Mouse (Mus musculus) limb, embryonic 13.5 days (tissue): ENCODE measurements around the gene B3gnt3. TPM values are rescaled to one million over a fixed set of nuclear protein-coding genes. Genes with fewer than 3 reads are reported as not detected.
A peak's percentile ranks its signal among the peaks of the same experiment; 100 is the strongest.
"Not testable (repeated sequence)": the region's sequence is repeated elsewhere in the genome, so short reads cannot be mapped to it uniquely, and the experiment has no call there.

Source experiments
- ATAC-seq: fragments of 200-750 bp; cut with Nextera tagmentation; 2 replicates; pipeline ENCODE4 v1.8.0; 2017; ENCODE audit warnings: low read depth, moderate number of reproducible peaks, moderate TSS enrichment; ENCODE audit not compliant: low FRiP score
- H3K27ac ChIP-seq: fragments of 300-500 bp; sonication (generic); 2 replicates; pipeline ENCODE4 v1.5.1; 2015; ENCODE audit warnings: inconsistent platforms, mild to moderate bottlenecking, moderate library complexity
- H3K27me3 ChIP-seq: fragments of 300-500 bp; sonication (generic); 2 replicates; pipeline ENCODE4 v1.6.1; 2015; ENCODE audit warnings: mild to moderate bottlenecking, inconsistent platforms
- H3K36me3 ChIP-seq: fragments of 300-500 bp; sonication (generic); 2 replicates; pipeline ENCODE4 v1.6.1; 2015; ENCODE audit warnings: inconsistent platforms, mild to moderate bottlenecking, moderate library complexity
- H3K4me1 ChIP-seq: fragments of 300-500 bp; sonication (generic); 2 replicates; pipeline ENCODE4 v1.6.1; 2015; ENCODE audit warnings: inconsistent platforms
- H3K4me2 ChIP-seq: fragments of 300-500 bp; sonication (generic); replicated peaks from 2 replicates; pipeline ENCODE4 v1.6.1; 2015; ENCODE audit warnings: inconsistent platforms, mild to moderate bottlenecking, moderate library complexity
- H3K4me3 ChIP-seq: fragments of 300-500 bp; sonication (generic); 2 replicates; pipeline ENCODE4 v1.5.1; 2015; ENCODE audit warnings: moderate library complexity, mild to moderate bottlenecking, inconsistent platforms
- H3K9ac ChIP-seq: fragments of 300-500 bp; sonication (generic); 2 replicates; pipeline ENCODE4 v1.6.1; 2015; ENCODE audit warnings: mild to moderate bottlenecking, inconsistent platforms
- H3K9me3 ChIP-seq: fragments of 300-500 bp; sonication (generic); 2 replicates; pipeline ENCODE4 v1.6.1; 2016; ENCODE audit warnings: inconsistent platforms
- WGBS: fragments of 180-500 bp; shearing (Covaris S2); methylation state at CpG from one replicate; pipeline ENCODE4 v1.1.7; 2015; 5-methylcytosine and 5-hydroxymethylcytosine counted together
- polyA plus RNA-seq: library from polyadenylated mRNA; unstranded; fragments of >200 nt; fragmentation: Nextera tagmentation; extraction: Ambion mirVana; gene quantifications from 2 replicates; pipeline ENCODE4 v1.2.1, GENCODE M21; 2015

B3gnt3 gene
- polyA plus RNA-seq, 1 experiment from 2014 or later: 0.92 TPM

GRCm38 (mm10) chr8:71709134-71709799, 7.7 kb upstream of the B3gnt3 start:
- WGBS: 35% methylated on average over 25 of the region's 25 CpGs
- Histone ChIP-seq H3K9me3 (no peaks in the 10 kb centered on the region), H3K27me3 (peaks cover 59% of the 10 kb centered on the region), H3K4me3 (peak overlapping the region; percentile 5), H3K9ac (no peak overlapping the region), H3K27ac (no peak overlapping the region), H3K4me2 (peak overlapping the region; percentile 44), H3K36me3 (no peaks in the 10 kb centered on the region), H3K4me1 (no peaks in the 10 kb centered on the region)
- peak; percentile 52 for ATAC-seq

GRCm38 (mm10) chr8:71707874-71708273, 6.3 kb upstream of the B3gnt3 start:
- ATAC-seq: no peak
- Histone ChIP-seq H3K36me3 (no peaks in the 10 kb centered on the region), H3K9ac (no peak overlapping the region), H3K4me3 (no peak overlapping the region), H3K27ac (no peak overlapping the region), H3K27me3 (peaks cover 73% of the 10 kb centered on the region), H3K9me3 (no peaks in the 10 kb centered on the region), H3K4me1 (no peaks in the 10 kb centered on the region), H3K4me2 (no peak overlapping the region)
- WGBS: 41% methylated on average over 8 of the region's 8 CpGs

GRCm38 (mm10) chr8:71703400-71703799, 1.8 kb upstream of the B3gnt3 start:
- H3K9ac ChIP-seq, H3K9me3 ChIP-seq, ATAC-seq, H3K27ac ChIP-seq, H3K4me2 ChIP-seq, H3K36me3 ChIP-seq, H3K4me3 ChIP-seq: not testable (repeated sequence)
- Histone ChIP-seq H3K27me3 (peaks cover 93% of the 10 kb centered on the region), H3K4me1 (peaks cover 11% of the 10 kb centered on the region)

GRCm38 (mm10) chr8:71702923-71703322, 1.3 kb upstream of the B3gnt3 start:
- no peak overlapping the region for H3K4me2 ChIP-seq
- WGBS: 71% methylated on average over 3 of the region's 3 CpGs

GRCm38 (mm10) chr8:71702087-71702432, 471 bp upstream of the B3gnt3 start:
- 30% methylated on average over 4 of the region's 4 CpGs for WGBS

More at GRCm38 (mm10) chr8:71702923-71703322, 1.3 kb upstream of the B3gnt3 start:
- Histone ChIP-seq H3K4me3 (no peak overlapping the region), H3K4me1 (peaks cover 11% of the 10 kb centered on the region), H3K9me3 (no peaks in the 10 kb centered on the region), H3K27me3 (peaks cover 93% of the 10 kb centered on the region), H3K27ac (no peak overlapping the region), H3K9ac (no peak overlapping the region), H3K36me3 (no peaks in the 10 kb centered on the region)
- no peak for ATAC-seq

GRCm38 (mm10) chr8:71700493-71701269, 908 bp downstream of the B3gnt3 start:
- no peak for ATAC-seq
- 3% methylated on average over 29 of the region's 29 CpGs for WGBS
- Histone ChIP-seq H3K27me3 (peaks cover 94% of the 10 kb centered on the region), H3K4me2 (peak overlapping the region; percentile 39), H3K9me3 (no peaks in the 10 kb centered on the region), H3K4me1 (peaks cover 11% of the 10 kb centered on the region), H3K27ac (no peak overlapping the region), H3K4me3 (peak overlapping the region; percentile 23), H3K36me3 (no peaks in the 10 kb centered on the region), H3K9ac (0 out of 2 replicates have a peak overlapping the region, but pooled peaks have one; percentile 26)

More at GRCm38 (mm10) chr8:71702087-71702432, 471 bp upstream of the B3gnt3 start:
- H3K4me1 ChIP-seq: peaks cover 11% of the 10 kb centered on the region
- H3K27me3 ChIP-seq: peaks cover 93% of the 10 kb centered on the region
- H3K9ac ChIP-seq: no peak overlapping the region
- H3K36me3 ChIP-seq: no peaks in the 10 kb centered on the region
- no peak for ATAC-seq
- no peak overlapping the region for H3K4me2 ChIP-seq
- H3K4me3 ChIP-seq: no peak overlapping the region
- H3K9me3 ChIP-seq: no peaks in the 10 kb centered on the region
- H3K27ac ChIP-seq: no peak overlapping the region

- H3K4me3 ChIP-seq, H3K9ac ChIP-seq, H3K4me2 ChIP-seq, ATAC-seq, H3K9me3 ChIP-seq, H3K27ac ChIP-seq, H3K36me3 ChIP-seq: not testable (repeated sequence)
- 64% methylated on average over 12 of the region's 12 CpGs for WGBS
- peaks cover 16% of the 10 kb centered on the region for H3K4me1 ChIP-seq
- peaks cover 96% of the 10 kb centered on the region for H3K27me3 ChIP-seq
Observed at GRCm38 (mm10) chr8:71695456-71695855, 6.1 kb downstream of the B3gnt3 start.

- 11% methylated on average over 68 of the region's 68 CpGs for WGBS
- no peaks in the 10 kb centered on the region for H3K9me3 ChIP-seq
- H3K4me1 ChIP-seq: peaks cover 11% of the 10 kb centered on the region
- H3K36me3 ChIP-seq: no peaks in the 10 kb centered on the region
- H3K4me2 ChIP-seq: peak overlapping the region; percentile 50
- ATAC-seq: no peak
- H3K27ac ChIP-seq: no peak overlapping the region
- no peak overlapping the region for H3K9ac ChIP-seq
- H3K27me3 ChIP-seq: peaks cover 96% of the 10 kb centered on the region
- peak overlapping the region; percentile 29 for H3K4me3 ChIP-seq
Observed at GRCm38 (mm10) chr8:71693166-71694041, 8.2 kb downstream of the B3gnt3 start.

- peak overlapping the region; percentile 10 for H3K4me3 ChIP-seq
- no peak overlapping the region for H3K9ac ChIP-seq
- no peak overlapping the region for H3K27ac ChIP-seq
- ATAC-seq: no peak
- no peaks in the 10 kb centered on the region for H3K9me3 ChIP-seq
- 0 out of 2 replicates have a peak overlapping the region, but pooled peaks have one; percentile 9 for H3K4me2 ChIP-seq
- whole genome bisulfite sequencing: 5% methylated on average over 30 of the region's 30 CpGs
- H3K27me3 ChIP-seq: peaks cover 96% of the 10 kb centered on the region
- H3K36me3 ChIP-seq: no peaks in the 10 kb centered on the region
- peaks cover 11% of the 10 kb centered on the region for H3K4me1 ChIP-seq
Observed at GRCm38 (mm10) chr8:71692509-71692908, 9.1 kb downstream of the B3gnt3 start.

GRCm38 (mm10) chr8:71689028-71689427, 12.6 kb downstream of the B3gnt3 start, which contains the start of gene Insl3:
TSS of gene Insl3 (plus strand) at chr8:71689214.
- no peak within 1 kb of the TSS for H3K27ac ChIP-seq
- H3K4me3 ChIP-seq: no peak within 1 kb of the TSS
- ATAC-seq: no peak
- no peak within 1 kb of the TSS for H3K4me2 ChIP-seq
- H3K4me1 ChIP-seq: peaks cover 26% of the 10 kb centered on the region
- H3K9ac ChIP-seq: no peak within 1 kb of the TSS
- no peaks in the 10 kb centered on the region for H3K9me3 ChIP-seq
- 5% methylated on average over 33 of the region's 33 CpGs for WGBS
- no peaks in the 10 kb centered on the region for H3K36me3 ChIP-seq
- H3K27me3 ChIP-seq: peaks cover 100% of the 10 kb centered on the region

GRCm38 (mm10) chr8:71687616-71688015, 14.0 kb downstream of the B3gnt3 start:
- WGBS: under 1% methylated on average over 8 of the region's 8 CpGs
- ATAC-seq: no peak
- no peak overlapping the region for H3K4me2 ChIP-seq
- no peak overlapping the region for H3K27ac ChIP-seq
- H3K9ac ChIP-seq: no peak overlapping the region
- no peaks in the 10 kb centered on the region for H3K9me3 ChIP-seq
- H3K27me3 ChIP-seq: peaks cover 100% of the 10 kb centered on the region
- H3K4me1 ChIP-seq: peaks cover 15% of the 10 kb centered on the region
- H3K4me3 ChIP-seq: no peak overlapping the region; the same call in 1 of the 2 replicates
- no peaks in the 10 kb centered on the region for H3K36me3 ChIP-seq
